Mouse (Mus musculus) CH12F3 (cell line): ENCODE data around the gene Slc17a7.

Experiments
- in situ Hi-C: fragments of 300-500 bp; cut with MboI; formaldehyde crosslinking; loops from 2 replicates; pipeline ENCODE4 v1.14.3; 2020; ENCODE audit warnings: low sequenced_read_pairs

The Slc17a7 gene

DNA sequence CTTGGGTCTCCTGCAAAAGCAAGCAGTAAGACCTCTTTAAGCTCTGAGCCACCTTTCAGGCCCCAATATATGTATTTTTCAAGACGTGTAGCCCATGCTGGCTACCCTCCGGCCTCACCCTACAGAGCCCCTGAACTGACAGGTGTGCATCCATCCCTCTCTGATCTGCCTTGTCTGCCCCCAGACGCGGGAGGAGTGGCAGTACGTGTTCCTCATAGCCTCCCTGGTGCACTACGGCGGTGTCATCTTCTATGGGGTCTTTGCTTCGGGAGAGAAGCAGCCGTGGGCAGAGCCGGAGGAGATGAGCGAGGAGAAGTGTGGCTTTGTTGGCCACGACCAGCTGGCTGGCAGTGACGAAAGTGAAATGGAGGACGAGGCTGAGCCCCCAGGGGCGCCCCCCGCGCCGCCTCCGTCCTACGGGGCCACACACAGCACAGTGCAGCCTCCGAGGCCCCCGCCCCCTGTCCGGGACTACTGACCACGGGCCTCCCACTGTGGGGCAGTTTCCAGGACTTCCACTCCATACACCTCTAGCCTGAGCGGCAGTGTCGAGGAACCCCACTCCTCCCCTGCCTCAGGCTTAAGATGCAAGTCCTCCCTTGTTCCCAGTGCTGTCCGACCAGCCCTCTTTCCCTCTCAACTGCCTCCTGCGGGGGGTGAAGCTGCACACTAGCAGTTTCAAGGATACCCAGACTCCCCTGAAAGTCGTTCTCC lies 11.0 kb downstream of the Slc17a7 start:
- in situ Hi-C loops: no loop called here

DNA sequence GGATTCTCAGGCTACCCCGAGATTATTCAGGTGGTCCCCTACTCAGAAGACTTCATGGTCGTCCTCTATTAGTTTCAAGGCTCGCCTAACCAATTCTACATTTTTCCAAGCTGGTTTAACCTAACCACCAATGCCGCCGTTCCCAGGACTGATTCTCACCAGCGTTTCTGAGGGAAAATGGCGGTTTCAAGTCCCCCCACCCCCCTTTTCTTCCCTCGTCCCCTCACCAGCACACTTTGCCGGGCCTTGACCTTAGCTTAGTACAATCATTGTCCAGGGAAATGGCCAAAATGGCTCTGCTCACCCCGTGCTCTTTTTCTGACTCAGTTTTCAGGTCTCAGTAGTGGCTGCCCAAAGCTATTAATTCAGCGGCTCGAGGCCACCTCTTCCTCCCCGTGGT lies 11.6 kb downstream of the Slc17a7 start:
- in situ Hi-C loops: no loop called here

- in situ Hi-C loops: no loop called here
These were observed 12.2 kb downstream of the Slc17a7 start for GRCm38 (mm10) chr7:45175929-45176328.

GRCm38 (mm10) chr7:45176356-45176755 lies 12.6 kb downstream of the Slc17a7 start:
- in situ Hi-C loops: no loop called here

- in situ Hi-C loops: no loop called here
These were observed 14.8 kb downstream of the Slc17a7 start for GRCm38 (mm10) chr7:45178550-45178949.

GRCm38 (mm10) chr7:45179469-45179868 lies 15.7 kb downstream of the Slc17a7 start, which contains the start of gene Gfy:
Gfy (minus strand) TSS chr7:45179569.
- in situ Hi-C loops: no loop called here

DNA sequence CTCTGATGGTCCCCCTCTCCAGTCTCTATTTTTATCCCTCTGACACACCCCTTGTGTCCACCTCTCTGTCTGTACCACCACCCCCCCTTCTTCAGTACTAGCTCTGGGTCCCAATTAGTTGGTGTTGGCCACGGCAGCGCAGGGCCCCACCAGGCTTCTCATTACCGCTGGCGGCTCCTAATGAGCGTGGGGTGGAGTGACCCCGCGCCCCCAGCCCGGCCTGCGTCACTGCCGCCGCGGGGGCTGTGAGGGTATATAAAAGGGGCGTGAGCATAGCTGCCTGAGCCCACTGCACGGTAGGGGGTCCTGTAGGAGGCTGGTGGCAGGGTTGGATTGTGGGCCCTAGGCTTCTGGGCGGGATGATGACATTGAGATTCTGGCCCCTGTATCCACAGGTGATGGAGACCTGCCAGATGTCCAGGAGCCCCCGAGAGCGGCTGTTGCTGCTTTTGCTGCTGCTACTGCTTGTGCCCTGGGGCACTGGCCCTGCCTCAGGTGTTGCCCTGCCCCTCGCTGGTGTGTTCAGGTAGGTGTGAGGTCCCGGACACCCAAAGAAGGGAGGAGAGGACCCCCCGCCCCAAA lies 17.2 kb downstream of the Slc17a7 start, which contains the start of gene Pth2:
Pth2 (plus strand) TSS at position 100 of the 582 bp plus-strand sequence.
- in situ Hi-C loops: no loop called here

DNA sequence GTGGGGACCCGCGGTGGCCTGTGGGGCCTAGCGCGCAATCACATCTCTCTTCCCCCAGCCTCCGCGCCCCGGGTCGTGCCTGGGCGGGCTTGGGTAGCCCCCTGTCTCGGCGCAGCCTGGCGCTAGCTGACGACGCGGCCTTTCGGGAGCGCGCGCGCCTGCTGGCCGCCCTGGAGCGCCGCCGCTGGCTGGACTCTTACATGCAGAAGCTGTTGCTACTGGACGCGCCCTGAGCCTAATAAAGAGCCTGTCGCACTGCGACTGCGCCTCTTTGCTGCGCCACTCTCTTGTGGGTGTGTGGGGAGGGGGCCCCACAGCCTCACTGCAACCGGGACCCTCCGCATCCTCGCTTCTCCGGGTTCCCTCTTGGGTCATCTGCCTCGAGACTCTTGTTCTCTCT lies 17.8 kb downstream of the Slc17a7 start:
- in situ Hi-C loops: no loop called here

DNA sequence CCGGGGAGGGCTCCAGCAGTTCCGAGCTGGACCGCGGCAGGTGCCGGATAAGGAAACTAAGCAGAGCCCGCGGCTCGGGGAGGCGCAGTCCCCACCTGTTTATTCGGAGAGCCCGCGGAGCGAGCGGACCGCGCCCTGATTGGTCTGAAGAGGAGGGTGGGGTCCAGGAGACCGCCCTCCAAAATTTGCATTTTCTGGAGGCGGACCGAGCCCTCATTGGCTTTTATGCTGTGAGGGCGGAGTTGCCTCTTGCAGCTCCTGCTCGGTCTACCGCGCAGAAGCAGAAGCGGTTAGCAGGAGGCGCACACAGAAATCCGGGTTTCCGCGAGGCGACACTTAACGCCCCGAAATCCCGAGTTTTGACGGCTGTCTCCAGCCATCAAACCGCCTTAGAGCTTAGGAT lies 18.5 kb downstream of the Slc17a7 start:
- in situ Hi-C loops: no loop called here

- in situ Hi-C loops: no loop called here
These were observed 18.9 kb downstream of the Slc17a7 start for GRCm38 (mm10) chr7:45182606-45183005.

GRCm38 (mm10) chr7:45183672-45184071 lies 19.9 kb downstream of the Slc17a7 start:
- in situ Hi-C loops: no loop called here

GRCm38 (mm10) chr7:45185921-45186320 lies 22.2 kb downstream of the Slc17a7 start:
- in situ Hi-C loops: no loop called here

GRCm38 (mm10) chr7:45189600-45189999 lies 25.9 kb downstream of the Slc17a7 start:
- in situ Hi-C loops: no loop called here

- in situ Hi-C loops: loop anchor here (5.0 kb wide), 1 partner anchor 33 kb away; no protein-coding TSS in a partner anchor
These were observed 26.4 kb downstream of the Slc17a7 start for GRCm38 (mm10) chr7:45190186-45190585.

DNA sequence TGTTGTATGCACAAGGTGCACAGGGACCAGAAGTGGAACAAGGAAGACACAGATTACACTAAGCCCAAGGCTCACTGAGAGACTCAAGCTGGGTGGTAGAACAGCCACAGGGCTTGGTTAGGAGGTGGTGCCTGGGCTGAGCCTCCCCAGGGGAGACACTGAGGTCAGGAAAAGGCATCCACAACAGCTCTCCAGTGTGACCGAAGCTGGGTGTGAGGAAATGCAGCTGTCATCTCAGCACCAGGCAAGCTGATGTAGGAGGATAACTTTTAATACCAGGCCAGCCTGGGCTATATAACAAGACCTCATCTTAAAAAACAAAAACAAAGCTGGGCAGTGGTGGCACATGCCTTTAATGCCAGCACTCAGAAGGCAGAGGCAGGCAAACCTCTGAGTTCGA lies 27.4 kb downstream of the Slc17a7 start:
- in situ Hi-C loops: loop anchor here (5.0 kb wide), 1 partner anchor 34 kb away; no protein-coding TSS in a partner anchor

GRCm38 (mm10) chr7:45191803-45192363 lies 28.1 kb downstream of the Slc17a7 start:
- in situ Hi-C loops: loop anchor here (5.0 kb wide), 1 partner anchor 35 kb away; no protein-coding TSS in a partner anchor

- in situ Hi-C loops: loop anchor here (5.0 kb wide), 1 partner anchor 35 kb away; no protein-coding TSS in a partner anchor
These were observed 29.0 kb downstream of the Slc17a7 start for GRCm38 (mm10) chr7:45192585-45193310.

GRCm38 (mm10) chr7:45193406-45193805 lies 29.7 kb downstream of the Slc17a7 start:
- in situ Hi-C loops: loop anchor here (5.0 kb wide), 1 partner anchor 36 kb away; no protein-coding TSS in a partner anchor

- in situ Hi-C loops: loop anchor here (5.0 kb wide), 1 partner anchor 37 kb away; no protein-coding TSS in a partner anchor
These were observed 30.4 kb downstream of the Slc17a7 start for GRCm38 (mm10) chr7:45193871-45194785.
